Mouse (Mus musculus) brain, embryonic 14.5 days (tissue): ENCODE measurements at regions not wholly inside any gene's neighbourhood (a gene's known extent, or its start where the extent isn't known, plus 50 kb on each side); places are given as distances from the start of the nearest gene placed in this dataset.

Source experiments
- DNase-seq: peaks from one replicate; pipeline ENCODE4 v3.0.0-alpha.2; 2011; ENCODE audit warnings: low read depth
- CTCF ChIP-seq: fragments of 200-500 bp; IDR thresholded peaks from 2 replicates; pipeline ENCODE4 v1.5.1; 2012; ENCODE audit warnings: inconsistent platforms, mild to moderate bottlenecking, moderate library complexity, borderline replicate concordance; ENCODE audit not compliant: insufficient read depth, insufficient read length; ENCODE audit errors: extremely low read depth
- POLR2A ChIP-seq: fragments of 200-500 bp; IDR thresholded peaks from 2 replicates; pipeline ENCODE4 v1.6.1; 2012; ENCODE audit warnings: mild to moderate bottlenecking, inconsistent platforms, borderline replicate concordance; ENCODE audit not compliant: poor library complexity, insufficient read depth, insufficient read length, severe bottlenecking; ENCODE audit errors: extremely low read depth

DNA sequence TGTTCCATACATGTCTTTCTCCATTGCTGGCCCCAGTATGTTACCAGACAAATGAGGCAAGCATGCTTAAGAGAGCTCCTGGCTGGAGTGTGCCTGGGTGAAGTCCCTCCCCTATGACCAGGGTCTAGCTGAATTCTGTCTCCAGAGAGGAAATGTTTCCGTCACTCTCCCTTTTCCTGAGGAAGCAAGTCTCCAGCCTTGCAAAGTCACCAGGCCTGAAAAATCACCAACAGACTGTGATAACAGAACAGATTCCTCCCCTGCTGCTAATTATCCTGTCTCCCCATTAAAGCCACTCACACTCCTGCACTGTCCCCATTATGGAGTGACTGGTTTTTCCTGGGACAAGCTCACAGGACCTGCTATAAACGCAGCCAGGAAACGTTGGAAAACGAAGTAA is 303.2 kb upstream of the Jag1 start:
- no peak for DNase-seq
- no peak for TF ChIP-seq CTCF
- no peak for TF ChIP-seq POLR2A

DNA sequence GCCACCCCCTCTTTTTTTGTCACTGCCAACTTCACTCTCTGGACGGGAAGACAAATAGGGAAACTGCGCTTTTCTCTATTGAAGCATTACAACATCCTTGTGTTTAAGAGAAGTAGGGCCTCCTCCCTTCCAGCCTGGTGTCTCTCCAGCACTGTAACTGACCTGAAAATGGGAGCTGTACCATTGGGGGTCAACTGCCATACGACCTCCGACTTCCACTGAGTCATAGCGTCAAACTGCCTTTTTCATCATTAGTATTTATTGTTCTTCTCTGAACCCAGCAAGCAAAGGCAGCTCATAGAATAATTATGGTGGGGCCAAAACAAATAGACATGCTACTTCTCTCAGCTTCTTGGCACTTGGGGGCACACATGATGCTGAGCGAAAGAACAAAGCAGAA is 301.2 kb upstream of the Jag1 start:
- DNase-seq, result no peak
- no peak for TF ChIP-seq POLR2A
- TF ChIP-seq CTCF, result no peak

DNA sequence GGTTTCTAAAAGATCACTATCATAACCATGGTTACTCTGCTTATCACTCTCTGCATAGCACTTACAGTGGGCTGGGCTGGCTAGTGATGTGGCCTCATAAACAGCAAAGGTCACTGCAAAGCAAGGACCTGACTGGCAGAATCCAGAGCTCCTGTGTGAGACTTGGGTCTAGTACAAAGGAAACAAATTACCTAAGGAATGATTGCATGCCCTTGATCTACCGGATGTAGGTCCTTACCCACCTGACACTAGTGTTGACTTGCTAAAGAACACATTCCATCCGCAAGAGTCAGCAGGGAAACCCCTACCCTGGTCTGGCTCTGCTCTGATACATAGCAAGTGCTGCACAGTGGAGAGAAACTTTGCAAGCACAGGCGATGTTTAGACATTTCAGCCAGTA is 297.0 kb upstream of the Jag1 start:
- no peak for TF ChIP-seq POLR2A
- TF ChIP-seq CTCF, result no peak
- DNase-seq, result no peak

DNA sequence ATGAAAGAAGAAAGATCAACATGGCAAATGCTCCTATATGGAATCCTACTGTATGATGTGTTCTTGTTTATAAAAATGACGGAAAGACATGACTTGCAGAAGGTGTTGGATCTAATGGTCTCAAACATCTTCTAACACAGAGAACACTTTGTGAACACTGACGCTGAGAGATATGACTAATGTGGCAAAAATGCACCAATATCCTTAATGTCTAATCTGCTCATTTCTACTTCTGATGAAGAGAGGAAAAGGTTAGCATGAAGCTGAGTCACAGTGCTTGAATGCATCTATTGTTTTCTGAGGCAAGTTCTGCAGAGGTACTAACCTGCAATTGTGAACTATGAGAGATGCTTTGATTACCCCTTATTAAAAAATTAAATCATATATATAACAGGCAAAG is 293.2 kb upstream of the Jag1 start:
- no peak for DNase-seq
- TF ChIP-seq POLR2A, result no peak
- no peak for TF ChIP-seq CTCF

DNA sequence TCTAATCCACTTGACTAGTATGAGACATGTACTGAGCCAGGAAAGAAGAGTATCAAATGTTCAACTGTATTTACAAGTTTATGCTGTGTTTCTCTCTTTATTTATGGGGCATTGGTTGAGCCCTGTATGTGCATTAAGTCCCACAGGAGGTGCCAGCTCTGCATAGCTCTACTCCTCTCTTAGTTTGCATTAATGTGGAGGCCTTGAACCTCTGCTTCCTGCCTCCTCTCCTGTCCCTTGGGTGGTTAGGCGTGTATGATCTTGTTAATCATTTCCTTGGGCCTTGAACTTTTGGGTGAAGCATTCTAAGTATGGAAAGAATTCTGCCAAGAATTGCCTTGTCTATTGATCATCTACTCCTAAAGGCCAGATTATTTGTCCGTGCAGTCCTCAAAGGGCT is 291.9 kb upstream of the Jag1 start:
- no peak for DNase-seq
- TF ChIP-seq POLR2A (no peak), CTCF (no peak)

DNA sequence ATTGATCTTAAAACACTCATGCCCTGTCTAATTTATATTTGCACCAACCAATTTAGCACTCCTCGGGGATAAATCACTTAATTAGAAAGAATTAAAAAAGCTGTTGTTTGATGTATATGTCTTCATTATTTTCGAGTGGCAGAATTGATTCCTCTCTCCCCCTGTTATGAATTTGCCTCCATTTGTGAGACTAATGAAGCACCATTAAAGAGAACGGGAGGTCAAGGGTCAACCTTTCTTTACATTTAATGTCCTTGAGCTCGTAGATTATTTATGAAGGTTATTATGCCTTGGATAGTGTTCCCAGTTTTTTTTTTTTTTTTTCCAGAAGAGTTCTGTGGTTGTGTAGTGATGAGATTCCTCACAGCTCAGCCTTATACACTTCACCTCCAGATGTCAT is 277.0 kb upstream of the Jag1 start:
- TF ChIP-seq POLR2A, result no peak
- TF ChIP-seq CTCF, result no peak
- peak; percentile 20 for DNase-seq

DNA sequence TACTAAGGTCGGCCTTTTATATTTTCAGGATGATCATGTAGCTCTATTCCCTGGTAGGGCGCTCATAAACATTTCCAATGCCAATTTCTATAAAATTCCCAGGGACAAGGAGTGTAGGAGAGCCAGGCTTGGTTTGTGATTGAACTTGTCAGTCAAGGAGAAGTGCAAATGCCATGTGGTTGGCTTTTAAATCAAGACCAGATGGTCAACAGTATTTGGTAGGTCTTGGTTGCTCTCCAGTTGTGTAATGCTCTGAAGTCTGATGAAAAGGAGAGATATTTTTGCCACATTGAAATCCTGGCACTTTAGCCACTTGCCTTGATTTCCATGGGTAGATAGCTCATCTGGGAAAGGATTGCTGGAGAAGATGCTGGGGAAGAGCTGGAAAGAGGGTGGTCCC is 263.4 kb upstream of the Jag1 start:
- DNase-seq, result no peak
- no peak for TF ChIP-seq POLR2A
- no peak for TF ChIP-seq CTCF

DNA sequence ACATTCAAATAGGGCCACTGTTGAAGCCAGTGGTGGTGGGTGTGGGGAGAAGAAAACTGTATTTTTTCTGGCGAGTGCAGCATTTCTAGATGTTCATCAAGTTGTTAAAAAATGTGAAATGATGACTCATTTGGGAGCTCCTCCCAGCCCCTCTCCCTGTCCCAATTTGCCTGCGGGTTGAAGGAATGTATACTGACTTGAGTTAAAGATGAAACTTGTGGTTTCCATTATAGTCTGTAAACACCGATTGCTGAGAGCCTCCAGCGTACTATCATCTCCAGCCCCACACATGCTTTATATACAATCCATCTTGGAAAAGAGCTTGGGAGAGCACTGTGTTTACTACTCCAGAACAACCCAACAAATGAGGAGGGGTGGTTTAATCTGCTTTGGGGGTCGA is 258.9 kb upstream of the Jag1 start:
- TF ChIP-seq POLR2A (no peak), CTCF (no peak)
- DNase-seq, result no peak

DNA sequence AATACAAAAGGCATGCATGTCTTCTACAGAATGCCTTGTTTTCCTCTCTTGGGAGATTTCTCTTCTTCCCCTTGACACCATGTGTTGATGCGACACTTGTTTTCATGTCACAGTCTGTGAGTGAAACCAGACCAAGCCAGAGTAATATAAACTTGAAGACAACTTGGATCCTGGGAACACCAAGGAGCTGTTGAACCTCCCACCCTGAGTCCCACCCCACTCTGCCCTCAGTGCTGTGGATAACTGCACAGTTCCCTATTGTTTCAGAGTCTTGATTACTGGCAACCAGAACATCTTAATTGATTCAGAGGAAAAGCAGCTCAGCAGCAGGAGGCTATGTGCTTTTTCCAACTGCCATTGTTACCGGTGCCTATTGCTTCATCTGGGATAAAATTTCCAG is 254.6 kb upstream of the Jag1 start:
- DNase-seq, result no peak
- TF ChIP-seq CTCF (no peak), POLR2A (no peak)

DNA sequence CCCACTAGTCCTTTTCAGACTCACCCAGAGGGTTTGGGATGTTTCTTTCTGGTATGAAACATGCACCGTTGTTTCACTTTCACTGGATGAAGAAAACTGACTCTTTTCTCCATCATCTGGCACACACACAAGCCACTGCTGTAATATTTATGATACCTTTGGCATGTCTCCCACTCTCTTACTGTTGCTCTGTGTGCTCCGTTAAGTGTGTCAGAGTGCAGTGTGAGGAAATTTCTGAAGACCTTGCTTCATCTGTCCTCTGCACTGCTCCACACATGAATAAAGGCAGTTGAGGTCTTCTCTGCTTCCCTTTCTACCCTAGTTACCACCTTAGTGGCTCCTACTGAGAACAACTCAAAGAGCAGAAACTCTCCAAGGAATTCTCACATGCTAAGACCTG is 246.6 kb upstream of the Jag1 start:
- no peak for TF ChIP-seq CTCF
- TF ChIP-seq POLR2A, result no peak
- DNase-seq, result no peak

DNA sequence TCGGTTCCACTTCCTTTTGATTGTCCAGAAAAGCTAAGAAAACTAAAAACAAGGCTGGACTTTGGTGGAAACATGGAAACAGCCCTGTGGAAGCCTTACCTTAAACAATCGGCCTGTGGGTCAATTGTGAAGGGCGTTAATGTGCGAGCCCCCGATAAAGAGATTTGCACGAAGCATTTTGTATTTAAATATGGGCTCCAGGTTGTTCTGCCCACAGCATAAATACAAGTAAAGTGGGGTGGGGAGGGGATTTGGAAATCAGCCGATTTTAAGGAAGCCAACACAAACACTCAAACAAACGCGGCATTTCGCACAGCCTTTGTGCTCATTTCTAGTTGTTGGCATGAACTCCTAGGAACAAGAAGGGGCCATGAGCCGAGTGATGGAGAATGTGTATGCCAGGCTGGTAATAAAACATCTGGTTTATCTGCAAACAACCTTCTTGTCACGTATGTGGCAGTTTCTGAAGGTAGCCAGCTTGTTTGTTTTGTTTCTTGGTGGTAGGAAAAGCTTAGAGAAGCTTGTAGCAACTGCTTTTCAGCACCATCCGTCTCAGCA is 240.8 kb upstream of the Jag1 start:
- DNase-seq, result peak; percentile 32

DNA sequence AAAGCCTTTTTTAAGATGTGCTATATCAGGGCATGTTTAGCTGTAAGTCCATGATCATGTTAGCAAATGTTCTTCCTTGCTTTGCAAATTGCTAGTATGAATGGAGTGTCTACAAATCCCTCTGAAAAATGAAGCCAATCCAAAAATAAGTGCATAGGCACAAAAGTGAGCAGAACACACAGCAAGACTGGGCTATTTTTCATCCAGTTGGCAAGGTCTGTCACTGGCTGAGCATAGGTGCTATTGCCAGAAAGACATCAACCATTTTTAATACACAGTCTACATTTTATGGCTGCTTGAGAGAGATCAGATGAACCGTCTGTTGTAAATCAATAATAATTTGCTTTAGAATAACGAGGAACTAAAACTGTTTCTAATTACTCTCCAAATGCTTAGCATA is 227.3 kb upstream of the Jag1 start:
- no peak for TF ChIP-seq POLR2A
- TF ChIP-seq CTCF, result no peak
- DNase-seq, result no peak

More for the DNA sequence above, 240.8 kb upstream of the Jag1 start:
- TF ChIP-seq CTCF, result no peak
- TF ChIP-seq POLR2A, result no peak
